Mouse (Mus musculus) testis, postnatal 14 days (tissue): ENCODE results near the gene Wbp4.

Source experiments
- DNase-seq: peaks from one replicate; pipeline ENCODE4 v3.0.0; 2021; ENCODE audit warnings: low spot score

Wbp4 gene

GRCm38 (mm10) chr14:79451681-79452590 lies 29.4 kb downstream of the Wbp4 start, which contains the start of gene Kbtbd6:
Gene Kbtbd6 (plus strand): TSS chr14:79451835.
- DNase-seq = peak; percentile 88

GRCm38 (mm10) chr14:79445055-79445620 lies 36.2 kb downstream of the Wbp4 start:
- no peak for DNase-seq

- DNase-seq = no peak
Observed at GRCm38 (mm10) chr14:79444601-79445000, 36.7 kb downstream of the Wbp4 start.

GRCm38 (mm10) chr14:79441441-79441840 lies 39.9 kb downstream of the Wbp4 start:
- DNase-seq = no peak

DNA sequence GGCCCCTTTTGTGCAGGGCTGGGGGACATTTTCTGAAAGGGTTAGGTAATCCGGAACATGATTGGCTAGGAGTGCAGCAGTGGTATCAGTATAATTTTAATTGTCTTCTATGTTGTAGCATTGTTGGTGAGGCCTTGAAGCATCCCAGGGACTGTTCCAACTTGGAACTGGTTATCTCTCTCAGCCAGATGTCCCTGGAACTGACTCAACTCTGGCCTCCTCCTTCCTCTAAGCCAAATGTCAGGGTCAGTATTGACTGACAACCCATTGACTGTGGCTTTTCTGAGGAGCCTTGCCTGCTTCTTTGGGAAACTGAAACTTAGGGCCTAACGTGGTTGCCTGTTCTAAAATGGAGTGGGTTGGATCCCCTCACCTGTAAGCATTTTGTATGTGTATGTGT lies 40.7 kb downstream of the Wbp4 start:
- no peak for DNase-seq

- no peak for DNase-seq
Observed at GRCm38 (mm10) chr14:79434068-79434467, 47.3 kb downstream of the Wbp4 start.

GRCm38 (mm10) chr14:79426730-79427365 lies 54.5 kb downstream of the Wbp4 start:
- peak; percentile 35 for DNase-seq

- peak; percentile 97 for DNase-seq
Observed at GRCm38 (mm10) chr14:79425979-79426729, 55.2 kb downstream of the Wbp4 start, which contains the start of gene Kbtbd7. Gene Kbtbd7 (plus strand): TSS chr14:79426511.

DNA sequence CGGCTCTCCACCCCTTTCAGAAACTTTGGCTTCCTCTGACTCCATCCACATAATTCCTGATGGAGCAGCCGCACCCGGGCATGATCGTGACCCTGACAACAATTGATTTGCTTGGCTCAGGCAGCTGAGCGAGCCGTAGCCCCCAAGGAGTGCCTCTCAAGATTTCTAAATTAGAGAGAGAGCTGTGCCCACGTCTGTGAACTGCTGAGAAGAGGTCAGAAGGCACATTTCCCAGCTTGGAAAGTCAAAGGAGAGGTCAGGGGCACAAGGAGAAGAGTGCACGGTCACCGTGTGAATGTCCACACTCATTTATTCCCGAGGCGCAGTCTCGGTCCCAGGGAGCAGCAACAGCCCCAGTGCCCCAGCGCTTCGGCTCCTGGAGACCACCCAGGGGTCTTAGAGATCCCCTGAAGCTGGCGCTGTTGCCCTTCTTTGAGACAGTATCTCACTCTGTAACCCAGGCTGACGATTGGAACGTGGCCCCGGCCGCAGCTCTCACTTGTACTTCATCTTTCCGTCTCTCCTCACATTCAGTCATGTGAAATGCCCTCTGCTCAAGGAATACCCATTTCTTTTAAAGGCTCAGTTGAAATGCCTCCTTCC lies 61.1 kb downstream of the Wbp4 start:
- DNase-seq = no peak

DNA sequence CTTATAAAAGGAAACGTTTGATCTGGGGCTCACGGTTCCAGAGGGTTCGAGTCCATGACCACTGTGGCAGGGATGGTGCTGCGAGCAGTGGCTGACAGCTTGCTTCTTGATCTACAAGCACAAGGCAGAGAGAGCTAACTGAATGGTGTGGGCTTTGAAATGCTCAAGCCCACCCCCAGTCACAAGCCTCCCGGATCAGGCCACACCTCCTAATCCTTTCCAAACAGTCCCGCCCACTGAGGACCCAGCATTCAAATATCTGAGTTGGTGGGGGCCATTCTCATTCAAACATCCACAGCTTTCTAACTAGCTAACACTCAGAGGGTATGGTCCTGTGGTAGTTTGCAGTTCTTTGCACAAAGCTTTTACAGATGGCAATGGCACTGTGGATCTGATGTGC lies 68.2 kb downstream of the Wbp4 start:
- no peak for DNase-seq

- no peak for DNase-seq
Observed at GRCm38 (mm10) chr14:79410662-79411061, 70.7 kb downstream of the Wbp4 start.
